Mouse (Mus musculus) left cerebral cortex, postnatal 10 days (tissue): ENCODE results near the gene Cnot6l. TPM values are rescaled to one million over a fixed set of nuclear protein-coding genes. Genes with fewer than 3 reads are reported as not detected.

Experiments
- DNase-seq, 2 experiments: peaks; one replicate each; pipeline ENCODE4 v3.0.0; 2021 to 2022; ENCODE audit warnings: low spot score in 2 of 2, mixed read lengths in 1 of 2; ENCODE audit errors: extremely low spot score in 1 of 2
- intact Hi-C: fragments of 180-260 bp; cut with DNase I; formaldehyde crosslinking; loops from one replicate; pipeline ENCODE4 v1.15.1; 2025
- total RNA-seq, 2 experiments: library from RNA; stranded (reverse); gene quantifications; 2 replicates each; pipeline ENCODE4 v1.2.3; 2021

The Cnot6l gene
- total RNA-seq, 2 experiments from 2014 or later, result 66.1 to 78.1 TPM

GRCm38 (mm10) chr5:96037684-96038121, 126.3 kb downstream of the Cnot6l start:
- no peak for DNase-seq
- intact Hi-C loops, result loop anchor here (10.0 kb wide), 1 partner anchor 153 kb away; no protein-coding TSS in a partner anchor

GRCm38 (mm10) chr5:96036125-96036672, 127.8 kb downstream of the Cnot6l start:
- no peak for DNase-seq
- intact Hi-C loops, result loop anchor here (10.0 kb wide), 1 partner anchor 151 kb away; no protein-coding TSS in a partner anchor

- intact Hi-C loops, result loop anchor here (10.0 kb wide), 1 partner anchor 149 kb away; no protein-coding TSS in a partner anchor
- no peak for DNase-seq
Observed at GRCm38 (mm10) chr5:96034101-96034500, 129.9 kb downstream of the Cnot6l start.

GRCm38 (mm10) chr5:96029821-96030220, 134.2 kb downstream of the Cnot6l start:
- intact Hi-C loops, result loop anchor here (10.0 kb wide), 1 partner anchor 145 kb away; no protein-coding TSS in a partner anchor
- no peak for DNase-seq

Other genes starting within 250 kb of the Cnot6l start
- gene Cxcl13, start 207.2 kb downstream of the Cnot6l start, total RNA-seq, result not detected
- 10 to 100 TPM; 13.8 to 15.8 TPM for gene Mrpl1, start 45.3 kb upstream of the Cnot6l start, total RNA-seq
- 10 to 100 TPM; 22.0 to 22.5 TPM for gene Fras1, start 209.8 kb upstream of the Cnot6l start, total RNA-seq